Mouse (Mus musculus) adrenal gland, adult 2 months (tissue): ENCODE measurements around the gene Ivl. TPM values are rescaled to one million over a fixed set of nuclear protein-coding genes. Genes with fewer than 3 reads are reported as not detected.

Source experiments
- DNase-seq: peaks from one replicate; pipeline ENCODE4 v3.0.0; 2021
- long read RNA-seq: library from polyadenylated mRNA; stranded (forward); transcript quantifications from one replicate; pipeline ENCODE4 v2.0.0, GENCODE M21; 2021
- polyA plus RNA-seq: library from polyadenylated mRNA; depleted of rRNA; stranded (reverse); fragments of >200 nt; gene quantifications from 2 replicates; pipeline ENCODE4 v1.2.3, GENCODE M21; 2012; rRNA removed
- total RNA-seq, 2 experiments: library from RNA; stranded (reverse); gene quantifications; 2 replicates each; pipeline ENCODE4 v1.2.3; 2021

Gene Ivl
- total RNA-seq = not detected
- polyA plus RNA-seq = not detected in 2 replicates
- long read RNA-seq = 0 reads

GRCm38 (mm10) chr3:92573449-92574041 is at the start of gene Ivl:
Gene Ivl (minus strand): TSS chr3:92573735.
- DNase-seq = no peak

GRCm38 (mm10) chr3:92621560-92621959 is 48.0 kb upstream of the Ivl start, which contains the start of gene Lce6a:
Gene Lce6a (minus strand): TSS chr3:92621660.
- no peak for DNase-seq

GRCm38 (mm10) chr3:92609804-92610203 is 36.3 kb upstream of the Ivl start:
- DNase-seq = no peak

GRCm38 (mm10) chr3:92607392-92607791 is 33.9 kb upstream of the Ivl start, which contains the start of gene 2210017I01Rik:
Gene 2210017I01Rik (minus strand): TSS chr3:92607492.
- DNase-seq = no peak

GRCm38 (mm10) chr3:92602169-92602568 is 28.6 kb upstream of the Ivl start:
- no peak for DNase-seq

GRCm38 (mm10) chr3:92600456-92600855 is 26.9 kb upstream of the Ivl start:
- no peak for DNase-seq

GRCm38 (mm10) chr3:92599973-92600372 is 26.4 kb upstream of the Ivl start:
- no peak for DNase-seq

- DNase-seq = no peak
These were observed 24.9 kb upstream of the Ivl start for GRCm38 (mm10) chr3:92598429-92598828.

- no peak for DNase-seq
These were observed 15.3 kb upstream of the Ivl start, which contains the start of gene Smcp for GRCm38 (mm10) chr3:92588858-92589257. Gene Smcp (minus strand): TSS chr3:92588997.

- no peak for DNase-seq
These were observed 13.7 kb upstream of the Ivl start for GRCm38 (mm10) chr3:92587190-92587589.

- no peak for DNase-seq
These were observed 11.5 kb upstream of the Ivl start for GRCm38 (mm10) chr3:92585055-92585454.

GRCm38 (mm10) chr3:92583164-92583826 is 9.8 kb upstream of the Ivl start:
- no peak for DNase-seq

- no peak for DNase-seq
These were observed 6.0 kb upstream of the Ivl start for GRCm38 (mm10) chr3:92579508-92579907.

- DNase-seq = no peak
These were observed 5.3 kb upstream of the Ivl start for GRCm38 (mm10) chr3:92578652-92579413.

GRCm38 (mm10) chr3:92572514-92573155 is 900 bp downstream of the Ivl start:
- no peak for DNase-seq

GRCm38 (mm10) chr3:92568752-92569151 is 4.8 kb downstream of the Ivl start:
- no peak for DNase-seq

GRCm38 (mm10) chr3:92565418-92565817 is 8.1 kb downstream of the Ivl start:
- DNase-seq = no peak

- no peak for DNase-seq
These were observed 39.1 kb downstream of the Ivl start, which contains the start of gene 2310046K23Rik for GRCm38 (mm10) chr3:92534411-92534810. Gene 2310046K23Rik (minus strand): TSS chr3:92534511.
